Mouse (Mus musculus): ENCODE measurements at regions not wholly inside any gene's neighbourhood (a gene's known extent, or its start where the extent isn't known, plus 50 kb on each side); places are given as distances from the start of the nearest gene placed in this dataset.
A peak's percentile ranks its signal among the peaks of the same experiment; 100 is the strongest.

GRCm38 (mm10) chr6:19015868-19016267 is 149.8 kb downstream of the Ankrd7 start:
- peak; percentile 70; the same call in 1 of the 2 replicates for ATAC-seq (ENCODE audit: insufficient number of reproducible peaks, low FRiP score, low TSS enrichment)

GRCm38 (mm10) chr6:19018166-19018769 is 152.2 kb downstream of the Ankrd7 start:
- ATAC-seq (ENCODE audit: insufficient number of reproducible peaks, low FRiP score, low TSS enrichment): no peak

DNA sequence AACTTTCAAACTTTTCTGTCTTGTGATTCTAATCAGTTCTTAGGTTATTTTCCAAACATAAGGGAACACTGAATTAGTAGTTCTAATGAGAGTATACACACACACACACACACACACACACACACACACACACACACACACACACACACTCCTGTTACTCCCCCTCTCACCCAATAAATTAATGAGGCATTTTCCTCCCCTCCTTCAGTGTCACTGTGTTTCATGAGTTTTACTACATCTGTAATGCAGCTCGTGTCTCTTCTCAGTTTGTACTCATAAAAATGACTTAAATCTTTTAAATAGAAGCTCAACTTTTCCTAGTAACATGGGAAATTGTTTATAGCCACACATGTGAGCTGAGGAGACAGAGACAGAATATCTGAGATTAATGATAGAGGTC is 168.2 kb downstream of the Ankrd7 start:
- no peak for ATAC-seq (ENCODE audit: insufficient number of reproducible peaks, low FRiP score, low TSS enrichment)

All from cerebellum, adult (tissue).